Mouse (Mus musculus) embryo, embryonic 11 days (tissue): ENCODE data around the gene AW209491.

Experiments used
- DNase-seq: peaks from one replicate; pipeline ENCODE4 v3.0.0-alpha.2; 2015

AW209491 gene

DNA sequence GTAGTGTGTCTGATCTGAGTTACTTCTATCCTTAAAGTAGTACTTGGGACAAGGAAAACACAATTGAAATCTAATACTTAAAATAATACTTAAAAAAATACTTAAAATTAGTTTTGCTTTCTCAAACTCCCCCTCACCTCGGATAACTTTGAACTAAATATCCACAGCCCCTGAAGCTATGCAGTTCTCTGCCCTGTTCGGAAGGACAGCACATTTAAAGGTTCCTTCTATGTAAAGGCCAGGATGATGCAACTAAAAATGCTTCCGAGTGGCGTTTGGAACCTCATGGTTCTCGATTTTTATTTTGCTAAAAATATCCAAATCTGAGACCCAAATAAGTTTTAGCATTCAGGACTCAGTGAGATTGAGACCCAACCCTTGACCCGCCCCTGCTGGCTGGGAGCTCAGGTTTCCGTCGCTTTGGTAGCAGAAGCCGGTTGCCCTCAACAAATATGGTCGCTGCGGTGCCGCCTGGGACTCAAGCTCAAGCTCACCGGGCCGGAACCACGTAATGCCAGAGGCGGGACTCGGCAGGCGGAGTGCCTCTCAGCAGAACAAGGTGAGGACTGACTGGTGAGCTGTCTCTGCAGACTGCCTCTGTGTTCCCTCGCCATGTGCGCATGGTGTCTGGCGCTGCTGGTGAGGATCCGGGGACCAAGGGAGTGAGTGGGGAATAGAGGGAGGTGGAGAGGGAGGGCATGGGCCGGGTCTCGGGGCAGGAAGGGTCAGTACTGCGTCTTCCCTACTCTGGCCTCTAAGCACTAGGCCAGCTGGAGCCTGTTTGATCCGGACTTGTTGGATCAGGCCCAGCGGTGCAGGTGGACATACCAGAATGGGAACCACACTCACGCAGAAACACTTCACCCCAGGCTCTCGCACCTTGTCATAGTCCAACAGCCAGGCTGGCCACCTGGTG is at the start of gene AW209491:
AW209491 (plus strand) TSS at position 429 of the 916 bp plus-strand sequence.
- peak; percentile 95 for DNase-seq

GRCm38 (mm10) chr13:14580392-14580791 is 49.6 kb upstream of the AW209491 start:
- no peak for DNase-seq

- DNase-seq = no peak
Observed at GRCm38 (mm10) chr13:14602744-14603143, 27.2 kb upstream of the AW209491 start.

GRCm38 (mm10) chr13:14607616-14608015 is 22.3 kb upstream of the AW209491 start:
- DNase-seq = no peak

DNA sequence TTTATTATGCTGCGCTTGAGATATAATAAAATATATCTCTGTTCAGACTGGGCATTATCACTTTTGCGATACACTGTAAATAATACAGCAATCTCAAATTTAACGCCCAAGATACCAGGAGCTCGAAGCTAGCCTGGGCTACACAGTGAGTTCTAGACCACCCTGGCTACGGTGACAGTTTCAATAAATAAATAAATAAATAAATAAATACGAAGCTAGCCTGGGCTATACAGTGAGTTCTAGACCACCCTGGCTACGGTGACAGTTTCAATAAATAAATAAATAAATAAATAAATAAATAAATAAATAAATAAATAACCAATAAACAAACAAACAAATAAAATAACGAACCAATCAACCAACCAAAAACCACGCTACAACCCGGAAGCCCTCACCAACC is 17.5 kb upstream of the AW209491 start:
- no peak for DNase-seq

DNA sequence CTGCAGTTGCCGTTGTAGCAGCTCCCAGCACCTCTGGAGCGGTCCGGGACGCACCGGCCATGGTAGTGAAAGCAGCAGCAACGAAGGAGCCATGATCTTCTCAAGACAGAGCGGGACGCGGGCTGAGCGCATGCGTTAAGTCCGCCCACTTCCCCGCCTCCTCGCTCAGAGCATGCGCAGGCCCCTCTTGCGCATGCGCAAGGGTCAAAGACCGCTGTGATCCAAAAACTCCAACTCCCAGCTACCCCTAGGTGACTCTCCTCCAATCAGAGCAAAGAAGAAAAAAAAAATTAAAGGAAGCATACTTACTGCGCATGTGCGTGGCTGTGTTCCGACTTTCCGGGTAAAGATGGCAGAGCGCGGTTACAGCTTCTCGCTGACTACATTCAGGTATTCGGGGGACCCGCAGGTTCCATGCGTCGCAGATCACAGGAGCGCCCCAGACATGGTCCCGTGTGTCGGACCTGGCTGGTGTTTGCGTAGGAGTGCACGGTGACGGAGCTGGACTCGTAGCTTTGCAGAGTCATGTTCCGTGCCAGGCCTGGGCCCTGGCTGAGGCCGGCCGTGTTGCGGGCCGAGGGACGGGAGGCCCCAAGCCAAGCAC is 16.9 kb upstream of the AW209491 start, which contains the start of the genes Mrpl32 and Psma2:
Mrpl32 (minus strand) TSS at position 240 of the 604 bp plus-strand sequence.
Psma2 (plus strand) TSS at position 315 of the 604 bp plus-strand sequence.
- peak; percentile 98 for DNase-seq

GRCm38 (mm10) chr13:14613553-14613952 is 16.4 kb upstream of the AW209491 start:
- no peak for DNase-seq

GRCm38 (mm10) chr13:14618724-14619123 is 11.2 kb upstream of the AW209491 start:
- peak; percentile 60 for DNase-seq

DNA sequence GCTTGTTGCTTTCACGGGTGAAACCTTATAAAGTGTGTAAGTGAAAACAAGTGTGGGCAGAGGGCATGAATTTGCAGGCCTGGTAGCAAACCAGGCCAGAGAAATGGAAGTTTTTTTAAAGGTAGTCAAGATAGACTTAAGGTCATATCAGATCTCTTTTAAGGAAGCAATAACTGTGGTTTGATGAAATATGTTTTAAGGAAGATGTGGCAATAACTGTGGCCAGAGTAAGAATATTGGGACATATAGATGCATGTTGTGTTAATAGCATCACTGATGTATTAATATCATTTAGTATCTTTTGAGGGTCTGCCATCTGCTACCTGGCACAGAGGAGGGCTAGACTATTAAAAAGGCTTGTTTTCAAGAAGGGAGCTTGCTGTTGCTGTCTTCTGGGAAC is 10.0 kb downstream of the AW209491 start:
- DNase-seq = no peak

DNA sequence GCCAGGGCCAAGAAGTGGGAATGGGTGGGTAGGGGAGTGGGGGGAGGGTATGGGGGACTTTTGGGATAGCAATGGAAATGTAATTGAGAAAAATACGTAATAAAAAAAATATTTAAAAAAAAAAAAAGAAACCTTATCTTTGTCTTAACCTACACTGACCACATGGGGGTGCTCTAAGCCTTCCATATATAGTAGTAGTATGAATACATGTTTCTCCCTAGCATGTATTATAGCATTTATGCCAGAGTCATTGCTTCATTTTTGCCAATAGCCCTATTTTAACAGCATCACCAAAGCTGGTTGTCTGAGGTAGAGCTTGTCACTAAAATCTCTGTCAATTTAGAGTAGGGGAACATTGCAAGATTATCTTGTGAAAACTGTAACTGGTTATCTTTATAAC is 19.3 kb downstream of the AW209491 start:
- peak; percentile 64 for DNase-seq

DNA sequence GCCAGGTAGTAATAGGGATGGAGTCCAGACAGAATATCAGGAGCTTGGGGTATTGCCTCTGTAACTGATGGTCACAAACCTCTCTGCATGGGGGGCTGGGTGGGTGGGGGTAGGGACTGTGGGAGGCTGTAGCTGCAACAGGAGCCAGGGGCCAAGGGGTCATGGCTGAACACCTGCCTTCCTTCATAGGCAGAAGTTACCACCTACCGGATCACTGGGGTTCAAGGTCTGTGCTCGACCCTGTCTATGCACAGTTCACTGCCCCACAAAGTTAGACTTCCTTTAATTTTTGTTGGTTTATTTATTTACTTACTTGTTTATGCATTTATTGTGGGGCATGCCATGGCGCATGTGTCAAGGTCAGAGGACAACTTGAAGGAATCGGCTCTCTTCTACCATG is 37.2 kb downstream of the AW209491 start:
- no peak for DNase-seq

- DNase-seq = peak; percentile 65
Observed at GRCm38 (mm10) chr13:14670342-14670741, 40.4 kb downstream of the AW209491 start.
